Mouse (Mus musculus): ENCODE measurements around the gene Ska3.

- no peak; the same call in none of the 2 replicates for TF ChIP-seq HCFC1 (IDR thresholded peaks at IDR 0.05; ENCODE audit: borderline replicate concordance, insufficient read depth, low read length)
- TF ChIP-seq CHD2 (IDR thresholded peaks at IDR 0.05; ENCODE audit: low read depth, low read length): peak; percentile 98
- TF ChIP-seq ZNF384 (IDR thresholded peaks at IDR 0.05; ENCODE audit: low read depth, low read length): no peak
- TF ChIP-seq ZC3H11A (IDR thresholded peaks at IDR 0.05; ENCODE audit: borderline replicate concordance, low read depth, low read length): no peak
- no peak for TF ChIP-seq MAFK (IDR thresholded peaks at IDR 0.05; ENCODE audit: insufficient read depth, low read depth, low read length)
Measured at GRCm38 (mm10) chr14:57825788-57826751, at the start of gene Ska3, which contains the start of gene Mrpl57.

All from ES-E14 (cell line).